Mouse (Mus musculus): ENCODE measurements at regions not wholly inside any gene's neighbourhood (a gene's known extent, or its start where the extent isn't known, plus 50 kb on each side); places are given as distances from the start of the nearest gene placed in this dataset.
A peak's percentile ranks its signal among the peaks of the same experiment; 100 is the strongest.

- DNase-seq (ENCODE audit: low spot score in 2 of 2), result no peak
Observed at GRCm38 (mm10) chr7:124671117-124671516, 688.4 kb downstream of the Hs3st4 start.

GRCm38 (mm10) chr7:124676854-124677515, 694.3 kb downstream of the Hs3st4 start:
- DNase-seq (ENCODE audit: low spot score in 2 of 2), result no peak

GRCm38 (mm10) chr7:124680561-124680960, 697.9 kb downstream of the Hs3st4 start:
- no peak for DNase-seq (ENCODE audit: low spot score in 2 of 2)

- DNase-seq (ENCODE audit: low spot score in 2 of 2), result peak; percentile 49 to 51
Observed at GRCm38 (mm10) chr7:124681212-124681611, 698.5 kb downstream of the Hs3st4 start.

GRCm38 (mm10) chr7:124681820-124682219, 699.2 kb downstream of the Hs3st4 start:
- peak in 1 of 2 experiments; percentile 15 for DNase-seq (ENCODE audit: low spot score in 2 of 2)

- no peak for DNase-seq (ENCODE audit: low spot score in 2 of 2)
Observed at GRCm38 (mm10) chr7:124685424-124685823, 702.8 kb downstream of the Hs3st4 start.

GRCm38 (mm10) chr7:124704163-124704824, 721.6 kb downstream of the Hs3st4 start:
- DNase-seq (ENCODE audit: low spot score in 2 of 2), result no peak

GRCm38 (mm10) chr7:124707143-124707542, 724.5 kb downstream of the Hs3st4 start:
- DNase-seq (ENCODE audit: low spot score in 2 of 2), result no peak

GRCm38 (mm10) chr7:124708771-124709485, 726.3 kb downstream of the Hs3st4 start:
- peak; percentile 32 to 41 for DNase-seq (ENCODE audit: low spot score in 2 of 2)

GRCm38 (mm10) chr7:124720927-124721326, 723.5 kb upstream of the Kdm8 start:
- no peak for DNase-seq (ENCODE audit: low spot score in 2 of 2)

GRCm38 (mm10) chr7:124742086-124742485, 702.4 kb upstream of the Kdm8 start:
- DNase-seq (ENCODE audit: low spot score in 2 of 2), result no peak

- no peak for DNase-seq (ENCODE audit: low spot score in 2 of 2)
Observed at GRCm38 (mm10) chr7:124746321-124746720, 698.2 kb upstream of the Kdm8 start.

GRCm38 (mm10) chr7:124748396-124748795, 696.1 kb upstream of the Kdm8 start:
- DNase-seq (ENCODE audit: low spot score in 2 of 2), result peak; percentile 16 to 36

- DNase-seq (ENCODE audit: low spot score in 2 of 2), result no peak
Observed at GRCm38 (mm10) chr7:124759084-124759483, 685.4 kb upstream of the Kdm8 start.

GRCm38 (mm10) chr7:124777822-124778221, 666.7 kb upstream of the Kdm8 start:
- no peak for DNase-seq (ENCODE audit: low spot score in 2 of 2)

GRCm38 (mm10) chr7:124782816-124783215, 661.7 kb upstream of the Kdm8 start:
- DNase-seq (ENCODE audit: low spot score in 2 of 2), result no peak

GRCm38 (mm10) chr7:124784995-124785394, 659.5 kb upstream of the Kdm8 start:
- DNase-seq (ENCODE audit: low spot score in 2 of 2), result no peak

GRCm38 (mm10) chr7:124785896-124786295, 658.6 kb upstream of the Kdm8 start:
- no peak for DNase-seq (ENCODE audit: low spot score in 2 of 2)

GRCm38 (mm10) chr7:124788781-124789180, 655.7 kb upstream of the Kdm8 start:
- peak; percentile 55 to 71 for DNase-seq (ENCODE audit: low spot score in 2 of 2)

- no peak for DNase-seq (ENCODE audit: low spot score in 2 of 2)
Observed at GRCm38 (mm10) chr7:124803101-124803500, 641.4 kb upstream of the Kdm8 start.

GRCm38 (mm10) chr7:124834692-124835091, 609.8 kb upstream of the Kdm8 start:
- DNase-seq (ENCODE audit: low spot score in 2 of 2), result no peak

GRCm38 (mm10) chr7:124836531-124836930, 607.9 kb upstream of the Kdm8 start:
- DNase-seq (ENCODE audit: low spot score in 2 of 2), result no peak

- peak; percentile 20 to 23 for DNase-seq (ENCODE audit: low spot score in 2 of 2)
Observed at GRCm38 (mm10) chr7:124855056-124855455, 589.4 kb upstream of the Kdm8 start.

Data from frontal cortex, postnatal 14 days (tissue).